Mouse (Mus musculus): ENCODE measurements at regions not wholly inside any gene's neighbourhood (a gene's known extent, or its start where the extent isn't known, plus 50 kb on each side); places are given as distances from the start of the nearest gene placed in this dataset.
A peak's percentile ranks its signal among the peaks of the same experiment; 100 is the strongest.

DNA sequence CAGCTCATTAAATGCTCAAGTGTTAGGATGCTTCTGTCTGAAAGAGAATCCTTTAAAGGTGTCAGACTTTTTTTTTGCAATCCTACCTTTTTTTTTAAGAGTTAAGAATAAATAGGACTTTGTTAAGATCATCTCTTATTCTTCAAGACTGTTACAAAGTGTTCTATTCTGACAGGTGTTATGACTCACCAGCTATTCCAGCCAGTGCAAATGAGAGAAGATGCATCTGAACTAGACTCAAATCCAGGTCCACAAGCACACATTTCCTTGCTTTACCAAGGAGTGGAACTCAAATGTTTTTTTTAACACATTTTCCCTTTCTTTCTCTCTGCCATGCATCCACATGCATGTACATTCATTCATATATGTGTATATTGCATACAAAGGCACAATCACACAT, 98.4 kb upstream of the Atp10a start:
- no peak for DNase-seq

GRCm38 (mm10) chr7:58568807-58569206, 87.2 kb upstream of the Atp10a start:
- DNase-seq: no peak

DNA sequence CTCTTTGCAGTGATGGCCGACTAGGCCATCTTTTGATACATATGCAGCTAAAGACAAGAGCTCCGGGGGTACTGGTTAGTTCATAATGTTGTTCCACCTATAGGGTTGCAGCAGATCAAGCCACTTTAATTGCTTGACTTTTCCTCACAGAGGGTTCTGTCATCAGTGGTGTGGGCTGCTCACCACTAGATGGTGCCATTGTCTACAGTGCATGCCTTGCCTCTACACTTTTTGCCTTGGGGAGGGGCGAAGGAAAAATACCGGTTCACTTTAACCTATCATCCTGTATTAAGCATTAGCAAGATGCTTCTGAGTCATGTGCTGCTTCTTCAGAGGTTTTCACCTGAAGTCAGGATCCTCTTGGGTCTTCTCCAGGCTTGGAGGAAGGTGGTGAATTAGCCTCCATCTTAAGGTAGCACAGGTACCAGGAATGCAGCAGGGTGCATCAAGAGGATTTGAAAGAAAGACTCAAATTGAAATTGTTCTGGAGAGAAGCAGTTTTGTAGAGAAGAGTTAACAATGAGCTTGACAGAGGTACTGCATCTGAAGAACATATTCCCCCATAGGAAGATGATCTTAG, 71.6 kb upstream of the Atp10a start:
- peak; percentile 5 to 22 for DNase-seq

- no peak for DNase-seq
Observed at GRCm38 (mm10) chr7:58585626-58586256, 70.2 kb upstream of the Atp10a start.

DNA sequence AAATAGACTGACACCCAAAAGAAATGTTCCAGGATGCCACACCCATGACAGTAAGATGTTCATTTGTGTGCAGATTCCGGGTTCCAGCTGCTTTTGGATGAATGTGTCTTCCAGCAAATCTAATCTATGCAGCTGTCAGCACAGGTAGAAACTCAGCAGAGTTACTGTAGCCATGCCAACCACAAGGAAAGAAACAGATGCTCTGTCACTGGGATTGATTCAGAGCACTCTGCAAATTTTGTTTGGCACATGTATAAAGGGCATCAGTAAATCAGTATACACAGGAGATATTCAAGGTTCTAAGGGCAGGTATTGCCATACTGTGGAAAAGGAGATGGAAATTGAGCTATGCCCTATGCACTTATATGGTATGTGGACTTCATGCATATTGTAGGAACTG, 60.0 kb upstream of the Atp10a start:
- no peak for DNase-seq

Measured in spleen, adult 18-20 months (tissue).